Mouse (Mus musculus) embryonic facial prominence, embryonic 14.5 days (tissue): ENCODE data around the gene Med13l. TPM values are rescaled to one million over a fixed set of nuclear protein-coding genes. Genes with fewer than 3 reads are reported as not detected.

ENCODE experiments used
- ATAC-seq: fragments of 200-750 bp; cut with Nextera tagmentation; 2 replicates; pipeline ENCODE4 v1.8.0; 2017; ENCODE audit warnings: low read depth, moderate number of reproducible peaks, moderate TSS enrichment
- DNase-seq: peaks from one replicate; pipeline ENCODE4 v3.0.0-alpha.2; 2015; ENCODE audit warnings: low spot score
- H3K27ac ChIP-seq: fragments of 300-500 bp; sonication (generic); replicated peaks from 2 replicates; pipeline ENCODE4 v1.5.1; 2014; ENCODE audit warnings: low read depth, mild to moderate bottlenecking, low read length, moderate library complexity
- H3K27me3 ChIP-seq: fragments of 300-500 bp; sonication (generic); replicated peaks from 2 replicates; pipeline ENCODE4 v1.6.1; 2014; ENCODE audit warnings: low read length; ENCODE audit not compliant: control insufficient read depth, insufficient read depth
- H3K36me3 ChIP-seq: fragments of 300-500 bp; sonication (generic); 2 replicates; pipeline ENCODE4 v1.6.1; 2014; ENCODE audit warnings: low read length, mixed read lengths; ENCODE audit not compliant: control insufficient read depth, insufficient read depth
- H3K4me1 ChIP-seq: fragments of 300-500 bp; sonication (generic); 2 replicates; pipeline ENCODE4 v1.6.1; 2014; ENCODE audit warnings: antibody characterized with exemption, low read length; ENCODE audit not compliant: control insufficient read depth, insufficient read depth
- H3K4me2 ChIP-seq: fragments of 300-500 bp; sonication (generic); 2 replicates; pipeline ENCODE4 v1.6.1; 2014; ENCODE audit warnings: low read depth, mild to moderate bottlenecking, low read length, moderate library complexity, mixed read lengths
- H3K4me3 ChIP-seq: fragments of 300-500 bp; sonication (generic); 2 replicates; pipeline ENCODE4 v1.5.1; 2014; ENCODE audit warnings: low read depth, mild to moderate bottlenecking, low read length
- H3K9ac ChIP-seq: fragments of 300-500 bp; sonication (generic); 2 replicates; pipeline ENCODE4 v1.6.1; 2014; ENCODE audit warnings: low read depth, mild to moderate bottlenecking, low read length, moderate library complexity, mixed read lengths
- H3K9me3 ChIP-seq: fragments of 300-500 bp; sonication (generic); 2 replicates; pipeline ENCODE4 v1.6.1; 2016; ENCODE audit warnings: low read length; ENCODE audit not compliant: control insufficient read depth
- WGBS: fragments of 180-500 bp; shearing (Covaris S2); extraction: QIAGEN DNeasy Blood & Tissue Kit; methylation state at CpG from one replicate; pipeline ENCODE4 v1.1.7; 2014; 5-methylcytosine and 5-hydroxymethylcytosine counted together
- polyA plus RNA-seq: library from polyadenylated mRNA; unstranded; fragments of >200 nt; fragmentation: Nextera tagmentation; extraction: Ambion mirVana; gene quantifications from 2 replicates; pipeline ENCODE4 v1.2.1, GENCODE M21; 2014

Med13l gene
- polyA plus RNA-seq, 1 experiment from 2014 or later, result 16.5 TPM

GRCm38 (mm10) chr5:118574236-118574635 lies 13.8 kb downstream of the Med13l start:
- no peaks in the 10 kb centered on the region for H3K9me3 ChIP-seq
- peaks cover 13% of the 10 kb centered on the region for H3K4me1 ChIP-seq
- no peaks in the 10 kb centered on the region for H3K27me3 ChIP-seq
- H3K9ac ChIP-seq, result no peak overlapping the region
- ATAC-seq (no peak), DNase-seq (no peak)
- no peak overlapping the region for H3K4me2 ChIP-seq
- H3K27ac ChIP-seq, result no peak overlapping the region
- no peaks in the 10 kb centered on the region for H3K36me3 ChIP-seq
- 62% methylated on average over 3 of the region's 3 CpGs for WGBS
- H3K4me3 ChIP-seq, result no peak overlapping the region

DNA sequence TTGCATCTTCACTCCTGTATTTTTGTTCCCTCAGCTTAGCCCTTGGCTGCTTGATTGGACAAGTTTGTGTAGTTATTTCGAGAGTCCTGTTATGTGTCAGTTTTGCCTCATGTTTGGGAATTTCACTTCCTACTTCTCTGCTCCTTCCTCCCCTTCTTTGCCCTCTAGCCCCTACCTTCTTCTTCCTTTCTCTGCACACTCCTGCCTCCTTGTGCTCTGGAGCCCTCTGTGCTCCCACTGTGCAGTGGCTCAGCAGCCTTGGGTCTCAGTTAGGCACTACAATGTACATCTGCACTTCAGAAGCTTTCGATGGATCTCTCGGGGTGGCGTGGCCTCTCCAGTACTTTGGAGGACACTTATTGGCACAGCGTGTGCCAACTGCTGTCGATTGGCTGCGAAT lies 14.5 kb downstream of the Med13l start:
- no peak overlapping the region for H3K4me2 ChIP-seq

GRCm38 (mm10) chr5:118575909-118576308 lies 15.4 kb downstream of the Med13l start:
- Histone ChIP-seq H3K27ac (no peak overlapping the region), H3K9me3 (no peaks in the 10 kb centered on the region), H3K4me3 (no peak overlapping the region), H3K9ac (no peak overlapping the region), H3K36me3 (no peaks in the 10 kb centered on the region), H3K4me2 (no peak overlapping the region), H3K4me1 (0 out of 2 replicates have a peak, but pooled peaks cover 4% of the 10 kb centered on the region), H3K27me3 (no peaks in the 10 kb centered on the region)
- no peak for DNase-seq
- WGBS, result 62% methylated on average over 6 of the region's 6 CpGs
- ATAC-seq, result no peak

More for the DNA sequence above, 14.5 kb downstream of the Med13l start:
- Histone ChIP-seq H3K4me1 (peaks cover 11% of the 10 kb centered on the region), H3K4me3 (no peak overlapping the region), H3K36me3 (no peaks in the 10 kb centered on the region), H3K9ac (no peak overlapping the region), H3K27ac (no peak overlapping the region), H3K9me3 (no peaks in the 10 kb centered on the region), H3K27me3 (no peaks in the 10 kb centered on the region)
- WGBS, result 68% methylated on average over 7 of the region's 7 CpGs
- ATAC-seq (no peak), DNase-seq (no peak)

DNA sequence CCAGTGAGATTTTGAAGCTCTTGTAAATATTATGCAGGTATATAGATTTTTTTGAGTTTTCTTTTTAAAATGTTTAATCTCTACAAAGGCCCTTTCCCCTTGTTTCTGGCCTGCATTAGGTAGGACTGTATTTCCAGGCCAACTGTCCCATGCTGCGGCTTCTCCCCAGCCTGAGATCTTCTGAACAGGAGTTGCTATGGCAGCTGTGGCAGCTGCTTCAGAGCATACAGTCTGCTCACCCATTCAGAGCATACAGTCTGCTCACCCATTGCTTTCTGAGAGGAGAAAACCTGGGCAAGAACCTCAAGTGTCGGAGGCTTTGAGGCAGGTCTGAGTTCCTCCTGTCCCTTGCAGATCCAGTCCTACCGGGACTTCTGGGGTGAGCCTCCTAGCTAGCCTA lies 16.3 kb downstream of the Med13l start:
- Histone ChIP-seq H3K9ac (no peak overlapping the region), H3K9me3 (no peaks in the 10 kb centered on the region), H3K27me3 (no peaks in the 10 kb centered on the region), H3K36me3 (no peaks in the 10 kb centered on the region), H3K4me2 (no peak overlapping the region), H3K4me1 (no peaks in the 10 kb centered on the region), H3K4me3 (no peak overlapping the region), H3K27ac (no peak overlapping the region)
- WGBS, result 79% methylated on average over 3 of the region's 3 CpGs
- ATAC-seq, result no peak; the same call in 1 of the 2 replicates
- DNase-seq, result no peak

DNA sequence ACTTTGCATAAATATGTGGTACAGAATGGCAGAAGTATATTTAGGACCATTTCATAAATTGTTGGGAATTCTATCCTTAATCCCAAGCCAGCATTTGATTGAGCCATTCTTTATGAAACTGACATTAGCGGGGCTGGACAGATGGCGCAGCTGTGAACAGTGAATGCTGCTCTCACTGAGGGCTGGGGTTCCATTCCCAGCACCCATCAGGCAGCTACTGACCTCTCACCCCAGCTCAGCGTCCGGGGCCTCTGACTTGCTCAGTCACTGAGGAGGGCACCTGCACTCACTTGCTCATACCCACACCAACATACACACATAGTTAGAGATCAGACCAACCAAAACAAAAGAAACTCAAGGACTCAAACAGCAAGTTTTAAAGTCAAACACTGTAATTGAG lies 24.9 kb downstream of the Med13l start:
- H3K9me3 ChIP-seq, result no peaks in the 10 kb centered on the region
- no peak overlapping the region for H3K27ac ChIP-seq
- H3K4me2 ChIP-seq, result no peak overlapping the region
- no peak overlapping the region for H3K4me3 ChIP-seq
- DNase-seq (no peak), ATAC-seq (no peak)
- H3K27me3 ChIP-seq, result no peaks in the 10 kb centered on the region
- WGBS, result 52% methylated on average over 4 of the region's 4 CpGs
- no peak overlapping the region for H3K9ac ChIP-seq
- H3K36me3 ChIP-seq, result no peaks in the 10 kb centered on the region
- peaks cover 10% of the 10 kb centered on the region for H3K4me1 ChIP-seq

- Histone ChIP-seq H3K36me3 (no peaks in the 10 kb centered on the region), H3K4me1 (peaks cover 22% of the 10 kb centered on the region), H3K27me3 (no peaks in the 10 kb centered on the region), H3K27ac (no peak overlapping the region), H3K9me3 (no peaks in the 10 kb centered on the region), H3K4me3 (no peak overlapping the region), H3K4me2 (no peak overlapping the region), H3K9ac (no peak overlapping the region)
- ATAC-seq (no peak), DNase-seq (no peak)
- WGBS, result 31% methylated on average over 6 of the region's 6 CpGs
Measured at GRCm38 (mm10) chr5:118586560-118586959, 26.1 kb downstream of the Med13l start.

GRCm38 (mm10) chr5:118588381-118588925 lies 28.0 kb downstream of the Med13l start:
- Histone ChIP-seq H3K9ac (no peak overlapping the region), H3K27me3 (no peaks in the 10 kb centered on the region), H3K36me3 (no peaks in the 10 kb centered on the region), H3K4me3 (no peak overlapping the region), H3K9me3 (no peaks in the 10 kb centered on the region), H3K27ac (no peak overlapping the region), H3K4me1 (peaks cover 32% of the 10 kb centered on the region), H3K4me2 (no peak overlapping the region)
- DNase-seq (no peak), ATAC-seq (no peak)
- WGBS, result 81% methylated on average over 6 of the region's 6 CpGs

DNA sequence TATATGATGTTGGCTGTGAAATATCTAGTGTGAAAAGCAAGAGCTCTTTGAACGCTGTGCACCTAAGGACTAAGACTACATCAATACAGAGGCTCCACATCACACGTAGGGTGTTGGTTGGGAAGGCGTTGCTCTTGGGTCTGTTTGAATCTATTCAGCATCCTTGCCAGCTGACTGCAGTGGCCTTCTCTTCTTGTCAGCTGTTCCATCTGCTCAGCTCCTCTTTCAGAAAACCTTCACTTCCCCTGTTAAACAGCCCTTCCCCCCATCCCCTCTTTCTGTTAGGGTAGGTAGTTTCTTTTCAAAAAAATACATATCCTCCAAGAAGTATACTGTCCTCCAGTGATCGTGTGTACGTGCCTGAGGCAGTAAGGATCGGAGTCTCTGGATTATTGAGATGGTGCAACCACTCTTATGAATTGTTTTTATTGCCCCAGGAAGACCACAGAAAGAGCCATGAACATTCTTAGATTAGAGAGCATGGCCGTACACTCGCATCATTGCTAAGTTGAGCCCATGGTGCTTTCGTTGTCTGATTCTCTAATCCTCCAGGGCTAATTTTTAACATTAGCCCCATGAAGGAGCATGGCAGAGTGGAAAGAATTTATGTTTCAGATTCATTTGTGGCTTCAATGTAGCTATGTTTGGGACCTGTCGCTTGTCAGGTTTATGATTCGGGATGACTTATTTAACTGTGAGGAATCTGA lies 28.9 kb downstream of the Med13l start:
- Histone ChIP-seq H3K27me3 (no peaks in the 10 kb centered on the region), H3K4me2 (no peak overlapping the region), H3K27ac (no peak overlapping the region), H3K9ac (no peak overlapping the region), H3K4me1 (peaks cover 32% of the 10 kb centered on the region), H3K9me3 (no peaks in the 10 kb centered on the region), H3K4me3 (no peak overlapping the region), H3K36me3 (no peaks in the 10 kb centered on the region)
- no peak for ATAC-seq
- WGBS, result 70% methylated on average over 11 of the region's 11 CpGs
- DNase-seq, result no peak

DNA sequence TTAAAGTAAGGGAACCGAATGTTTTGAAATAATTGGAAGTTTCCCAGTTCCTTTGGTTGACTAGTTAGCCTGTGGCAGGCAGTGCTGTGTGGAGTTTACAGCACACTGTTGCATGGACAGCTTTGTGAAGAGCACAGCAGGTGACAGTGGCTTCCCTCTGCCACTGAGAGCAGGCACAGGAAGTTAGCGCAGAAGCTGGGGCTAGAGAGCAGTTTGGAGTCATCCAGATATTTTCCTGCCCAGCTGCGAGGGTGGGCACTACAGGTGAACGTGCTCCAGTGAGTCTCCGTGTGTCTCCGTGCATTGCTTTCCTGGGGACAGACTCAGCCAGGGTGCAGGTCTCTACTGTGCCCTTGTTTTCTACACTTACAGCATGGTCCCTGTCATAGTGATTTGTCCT lies 30.4 kb downstream of the Med13l start:
- peaks cover 34% of the 10 kb centered on the region for H3K4me1 ChIP-seq

More for the DNA sequence above, 30.4 kb downstream of the Med13l start:
- Histone ChIP-seq H3K27me3 (no peaks in the 10 kb centered on the region), H3K27ac (no peak overlapping the region), H3K9ac (no peak overlapping the region), H3K4me2 (no peak overlapping the region), H3K4me3 (no peak overlapping the region), H3K9me3 (no peaks in the 10 kb centered on the region), H3K36me3 (0 out of 2 replicates have a peak, but pooled peaks cover 6% of the 10 kb centered on the region)
- no peak for DNase-seq
- WGBS, result 48% methylated on average over 6 of the region's 6 CpGs
- ATAC-seq, result no peak
